Mouse (Mus musculus) megakaryocyte, embryonic 14.5 days (primary cell): ENCODE results near the gene Sptbn1.

Experiments used
- FLI1 ChIP-seq: IDR thresholded peaks from 2 replicates; pipeline ENCODE4 v1.6.1; 2012; ENCODE audit warnings: low read length, inconsistent platforms, mixed read lengths
- GATA1 ChIP-seq: IDR thresholded peaks from 3 replicates; pipeline ENCODE4 v1.6.1; 2012; ENCODE audit warnings: mixed read lengths, low read length, inconsistent platforms, borderline replicate concordance

DNA sequence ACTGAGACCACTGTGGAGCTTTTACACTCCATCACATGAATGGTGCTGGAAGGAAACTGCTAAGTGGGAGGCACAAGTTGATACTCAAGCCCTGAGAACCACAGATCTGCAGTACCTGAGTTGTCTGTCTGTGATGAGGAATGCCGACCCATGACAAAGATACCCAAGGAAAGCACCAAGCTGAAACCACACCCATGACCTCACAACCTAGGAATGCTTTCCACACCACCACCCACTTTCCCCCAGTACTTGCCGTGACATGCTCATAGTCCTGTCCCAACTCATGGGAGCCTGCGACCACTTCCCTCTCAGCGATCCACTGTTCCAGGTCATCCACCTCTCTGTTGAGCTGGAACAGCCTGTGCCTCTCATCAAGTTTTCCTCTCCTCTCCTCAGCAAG, 149.9 kb downstream of the Sptbn1 start:
- TF ChIP-seq FLI1 (no peak), GATA1 (no peak)
